Mouse (Mus musculus) mouse embryonic stem cell (cell line): ENCODE measurements around the gene Mex3a.

Source experiments
- in situ Hi-C, 2 experiments: fragments of 300-500 bp; cut with MboI; formaldehyde crosslinking; loops; 1 replicate in 1 of 2; 3 replicates in 1 of 2; pipeline ENCODE4 v1.14.3; 2019 to 2020; ENCODE audit warnings: low sequenced_read_pairs in 2 of 2, low pct_unique_long_range_greater_than_20kb in 1 of 2, mixed read lengths in 1 of 2; ENCODE audit not compliant: unreplicated experiment in 1 of 2

Gene Mex3a

DNA sequence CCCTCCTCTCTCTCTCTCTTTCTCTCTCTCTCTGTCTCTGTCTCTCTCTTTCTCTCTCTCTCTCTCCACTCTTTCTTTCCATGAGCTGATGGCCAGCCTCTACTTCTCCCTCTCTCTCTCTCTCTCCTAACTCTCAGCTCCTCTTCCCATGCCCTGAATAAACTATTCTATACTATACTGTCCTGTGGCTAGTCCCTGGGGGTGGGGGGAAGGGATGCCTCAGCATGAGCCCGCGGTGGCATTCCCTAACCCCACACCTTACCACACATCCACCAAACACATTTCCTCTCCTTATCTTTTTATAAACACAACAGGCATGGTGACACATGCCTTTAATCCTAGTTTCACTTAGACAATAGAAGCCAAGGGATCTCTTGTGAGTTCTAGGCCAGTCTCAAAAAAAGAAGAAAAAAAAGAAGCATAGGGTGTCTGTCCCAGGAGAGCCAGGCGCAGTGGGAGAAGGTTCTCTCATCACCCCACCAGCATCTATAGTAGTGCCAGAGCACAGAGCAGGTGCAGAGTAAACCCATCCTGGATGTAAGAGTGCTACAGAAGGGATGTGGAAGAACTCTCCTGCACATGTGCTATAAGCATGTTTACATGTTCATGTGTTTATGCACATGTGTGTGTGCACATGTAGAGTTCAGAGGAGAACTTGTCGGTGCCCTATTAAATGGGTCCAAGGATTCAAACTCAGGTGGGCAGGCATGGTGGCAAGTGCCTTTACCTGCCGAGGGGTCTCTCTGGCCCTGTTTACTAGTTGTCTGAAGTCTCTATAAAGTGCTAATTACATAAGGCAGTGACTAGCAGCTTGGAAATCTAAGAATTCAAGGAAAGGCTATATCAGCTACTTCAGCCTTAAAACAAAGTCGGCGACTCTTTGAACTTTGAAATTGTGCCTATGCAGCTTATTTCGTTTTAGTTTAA is 46.6 kb downstream of the Mex3a start:
- in situ Hi-C loops, result no loop called here

- in situ Hi-C loops, result no loop called here
Measured at GRCm38 (mm10) chr3:88579454-88580117, 47.4 kb downstream of the Mex3a start.

- in situ Hi-C loops, result no loop called here
Measured at GRCm38 (mm10) chr3:88585769-88586168, 53.6 kb downstream of the Mex3a start.

GRCm38 (mm10) chr3:88586640-88587039 is 54.4 kb downstream of the Mex3a start:
- in situ Hi-C loops, result no loop called here

GRCm38 (mm10) chr3:88590246-88590645 is 58.1 kb downstream of the Mex3a start:
- in situ Hi-C loops, result no loop called here
